Mouse (Mus musculus) midbrain, embryonic 11.5 days (tissue): Measurements from ENCODE around the gene Inpp4b. TPM values are rescaled to one million over a fixed set of nuclear protein-coding genes. Genes with fewer than 3 reads are reported as not detected.

Source experiments
- ATAC-seq: fragments of 200-750 bp; cut with Nextera tagmentation; 2 replicates; pipeline ENCODE4 v1.8.0; 2017; ENCODE audit warnings: moderate TSS enrichment, moderate library complexity; ENCODE audit not compliant: low FRiP score
- DNase-seq: peaks from one replicate; pipeline ENCODE4 v3.0.0; 2015; ENCODE audit warnings: low spot score; ENCODE audit errors: missing footprints
- H3K27ac ChIP-seq: fragments of 300-500 bp; sonication (generic); 2 replicates; pipeline ENCODE4 v1.5.1; 2014; ENCODE audit warnings: low read depth, low read length
- H3K27me3 ChIP-seq: fragments of 300-500 bp; sonication (generic); 2 replicates; pipeline ENCODE4 v1.6.1; 2014; ENCODE audit warnings: mild to moderate bottlenecking, low read length, moderate library complexity, mixed read lengths; ENCODE audit not compliant: control insufficient read depth, insufficient read depth
- H3K36me3 ChIP-seq: fragments of 300-500 bp; sonication (generic); 2 replicates; pipeline ENCODE4 v1.6.1; 2014; ENCODE audit warnings: mild to moderate bottlenecking, low read length, moderate library complexity, mixed read lengths; ENCODE audit not compliant: control insufficient read depth, insufficient read depth
- H3K4me1 ChIP-seq: fragments of 300-500 bp; sonication (generic); 2 replicates; pipeline ENCODE4 v1.6.1; 2014; ENCODE audit warnings: low read length; ENCODE audit not compliant: control insufficient read depth, insufficient read depth
- H3K4me2 ChIP-seq: fragments of 300-500 bp; sonication (generic); 2 replicates; pipeline ENCODE4 v1.6.1; 2014; ENCODE audit warnings: mild to moderate bottlenecking, moderate library complexity
- H3K4me3 ChIP-seq: fragments of 300-500 bp; sonication (generic); 2 replicates; pipeline ENCODE4 v1.5.1; 2014; ENCODE audit warnings: low read depth, low read length
- H3K9ac ChIP-seq: fragments of 300-500 bp; sonication (generic); 2 replicates; pipeline ENCODE4 v1.6.1; 2014; ENCODE audit warnings: low read length
- H3K9me3 ChIP-seq: fragments of 300-500 bp; sonication (generic); 2 replicates; pipeline ENCODE4 v1.6.1; 2016; ENCODE audit warnings: low read length; ENCODE audit not compliant: control insufficient read depth
- WGBS: fragments of 180-500 bp; shearing (Covaris S2); extraction: QIAGEN DNeasy Blood & Tissue Kit; methylation state at CpG from one replicate; pipeline ENCODE4 v1.1.7; 2014; 5-methylcytosine and 5-hydroxymethylcytosine counted together
- polyA plus RNA-seq: library from polyadenylated mRNA; unstranded; fragments of >200 nt; fragmentation: Nextera tagmentation; extraction: Ambion mirVana; gene quantifications from 2 replicates; pipeline ENCODE4 v1.2.1, GENCODE M21; 2014

Gene Inpp4b
- polyA plus RNA-seq, 1 experiment from 2014 or later, result 3.5 TPM

GRCm38 (mm10) chr8:81614135-81614534, 271.8 kb downstream of the Inpp4b start:
- no peaks in the 10 kb centered on the region for H3K27me3 ChIP-seq
- no peak overlapping the region for H3K4me3 ChIP-seq
- ATAC-seq (no peak), DNase-seq (no peak)
- 95% methylated on average over 1 of the region's 1 CpGs for WGBS
- H3K9ac ChIP-seq, result no peak overlapping the region
- H3K36me3 ChIP-seq, result no peaks in the 10 kb centered on the region
- no peaks in the 10 kb centered on the region for H3K4me1 ChIP-seq
- H3K9me3 ChIP-seq, result no peaks in the 10 kb centered on the region
- no peak overlapping the region for H3K4me2 ChIP-seq
- H3K27ac ChIP-seq, result no peak overlapping the region

DNA sequence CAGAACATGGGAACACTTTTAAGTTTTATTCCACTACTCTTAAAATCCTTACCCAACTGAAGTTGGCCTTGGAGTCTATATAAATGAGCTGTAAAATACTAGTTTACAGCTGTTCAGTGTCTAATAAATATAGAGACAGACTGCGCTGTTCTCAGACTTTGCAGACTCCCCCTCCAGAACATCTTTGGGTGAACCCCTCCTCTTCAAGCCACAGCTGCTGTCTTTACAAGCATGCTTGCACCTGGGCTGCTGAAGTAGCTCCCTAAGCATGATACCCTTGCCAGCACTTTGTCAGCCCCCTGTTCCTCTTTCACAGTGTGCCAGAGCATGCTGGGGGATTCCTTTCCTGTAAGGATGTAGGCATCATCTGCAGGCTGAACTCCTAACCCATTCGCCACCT, 272.2 kb downstream of the Inpp4b start:
- Histone ChIP-seq H3K4me3 (no peak overlapping the region), H3K36me3 (no peaks in the 10 kb centered on the region), H3K27ac (no peak overlapping the region), H3K27me3 (no peaks in the 10 kb centered on the region), H3K4me2 (no peak overlapping the region), H3K9ac (no peak overlapping the region), H3K9me3 (no peaks in the 10 kb centered on the region), H3K4me1 (no peaks in the 10 kb centered on the region)
- DNase-seq (no peak), ATAC-seq (no peak)
- 89% methylated on average over 2 of the region's 2 CpGs for WGBS

GRCm38 (mm10) chr8:81615552-81615951, 273.2 kb downstream of the Inpp4b start:
- Histone ChIP-seq H3K4me3 (no peak overlapping the region), H3K4me1 (no peaks in the 10 kb centered on the region), H3K4me2 (no peak overlapping the region), H3K27me3 (no peaks in the 10 kb centered on the region), H3K27ac (no peak overlapping the region), H3K9ac (no peak overlapping the region), H3K9me3 (no peaks in the 10 kb centered on the region), H3K36me3 (no peaks in the 10 kb centered on the region)
- 83% methylated on average over 1 of the region's 1 CpGs for WGBS
- ATAC-seq, result no peak
- DNase-seq, result no peak

DNA sequence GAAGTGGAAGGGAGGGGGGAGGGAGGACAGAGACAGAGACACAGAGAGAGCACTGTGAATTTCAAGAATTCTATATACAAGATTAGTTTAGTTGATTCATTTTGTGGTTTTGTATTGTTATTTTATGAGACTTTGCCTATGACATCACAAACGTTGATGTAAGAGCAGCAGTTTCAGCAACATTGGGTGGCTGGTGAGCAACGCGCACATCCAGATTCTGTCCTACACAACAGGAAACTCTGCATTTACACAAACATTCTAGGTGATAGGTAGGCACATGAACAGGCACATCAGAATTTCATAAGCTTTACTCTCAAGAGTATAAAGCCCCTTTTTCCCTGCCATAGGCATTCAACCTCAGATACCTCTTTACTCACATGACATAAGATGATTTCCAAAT, 276.6 kb downstream of the Inpp4b start:
- no peaks in the 10 kb centered on the region for H3K9me3 ChIP-seq
- no peaks in the 10 kb centered on the region for H3K36me3 ChIP-seq
- ATAC-seq, result no peak
- no peak overlapping the region for H3K27ac ChIP-seq
- H3K4me2 ChIP-seq, result no peak overlapping the region
- H3K4me3 ChIP-seq, result no peak overlapping the region
- no peak overlapping the region for H3K9ac ChIP-seq
- no peaks in the 10 kb centered on the region for H3K4me1 ChIP-seq
- H3K27me3 ChIP-seq, result no peaks in the 10 kb centered on the region
- WGBS, result 96% methylated on average over 3 of the region's 3 CpGs
- no peak for DNase-seq

DNA sequence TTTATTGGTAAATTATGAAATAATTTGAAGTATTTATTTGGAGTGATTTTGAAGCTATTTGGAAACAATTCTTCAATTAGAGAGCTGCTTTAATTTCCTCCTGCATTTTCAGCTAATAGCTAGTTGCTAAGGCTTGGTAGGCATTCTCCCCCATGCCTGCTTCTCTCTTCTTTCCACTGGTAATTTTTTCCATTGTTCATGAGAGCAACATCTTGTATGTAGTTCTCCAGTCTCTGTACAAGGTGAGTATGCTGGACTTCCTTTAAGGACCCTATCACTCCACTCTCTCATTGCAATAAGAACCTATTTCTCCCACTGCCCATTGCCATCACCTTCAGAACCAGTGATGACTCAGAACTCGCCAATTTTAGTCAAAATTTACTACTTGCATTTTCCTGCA, 292.7 kb downstream of the Inpp4b start:
- Histone ChIP-seq H3K27ac (no peak overlapping the region), H3K27me3 (no peaks in the 10 kb centered on the region), H3K4me2 (no peak overlapping the region), H3K4me1 (no peaks in the 10 kb centered on the region), H3K9ac (no peak overlapping the region), H3K9me3 (no peaks in the 10 kb centered on the region), H3K36me3 (no peaks in the 10 kb centered on the region), H3K4me3 (no peak overlapping the region)
- 84% methylated on average over 1 of the region's 1 CpGs for WGBS
- DNase-seq (no peak), ATAC-seq (no peak)

DNA sequence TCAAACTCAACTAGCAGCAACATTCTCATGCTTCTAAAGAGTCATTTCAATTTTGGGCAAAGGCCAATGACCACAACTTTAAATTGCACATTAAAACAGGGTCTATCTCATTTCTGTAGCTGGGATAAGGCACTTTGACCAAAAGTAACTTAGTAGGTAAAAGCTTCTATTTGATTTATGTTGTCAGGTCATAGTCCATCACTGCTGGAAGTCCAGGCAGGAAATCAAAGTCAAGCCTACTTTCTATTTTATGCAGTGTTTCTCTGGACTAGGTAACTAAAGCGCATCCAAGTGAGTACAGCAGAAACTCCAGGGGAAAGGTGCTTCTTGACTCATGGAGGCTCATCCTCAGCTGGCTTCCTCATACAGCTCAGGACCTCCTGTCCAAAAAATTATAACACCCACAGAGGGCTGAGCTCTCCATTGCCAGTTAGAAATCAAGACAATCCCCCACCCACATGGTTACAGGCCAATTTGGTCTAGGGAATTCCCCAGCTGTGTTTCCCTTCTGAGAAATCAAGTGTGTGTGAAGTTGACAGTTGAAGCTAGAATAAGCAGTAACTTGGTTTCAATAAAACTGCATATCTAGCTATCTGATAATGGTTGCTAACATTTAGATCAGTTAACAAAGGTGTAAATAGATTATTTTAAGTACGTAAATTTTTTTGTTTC, 293.7 kb downstream of the Inpp4b start:
- ATAC-seq (no peak), DNase-seq (no peak)
- Histone ChIP-seq H3K27ac (no peak overlapping the region), H3K4me1 (no peaks in the 10 kb centered on the region), H3K4me2 (no peak overlapping the region), H3K27me3 (no peaks in the 10 kb centered on the region), H3K36me3 (no peaks in the 10 kb centered on the region), H3K4me3 (no peak overlapping the region), H3K9me3 (no peaks in the 10 kb centered on the region), H3K9ac (no peak overlapping the region)
- WGBS, result 93% methylated on average over 2 of the region's 2 CpGs

- Histone ChIP-seq H3K36me3 (no peaks in the 10 kb centered on the region), H3K9me3 (no peaks in the 10 kb centered on the region), H3K27me3 (no peaks in the 10 kb centered on the region), H3K4me3 (no peak overlapping the region), H3K9ac (no peak overlapping the region), H3K27ac (no peak overlapping the region), H3K4me2 (no peak overlapping the region), H3K4me1 (no peaks in the 10 kb centered on the region)
- no peak for ATAC-seq
- 90% methylated on average over 3 of the region's 3 CpGs for WGBS
- no peak for DNase-seq
Observed at GRCm38 (mm10) chr8:81638478-81638877, 296.1 kb downstream of the Inpp4b start.

- no peak overlapping the region for H3K4me2 ChIP-seq
- WGBS, result 72% methylated on average over 4 of the region's 4 CpGs
- H3K4me3 ChIP-seq, result no peak overlapping the region
- no peaks in the 10 kb centered on the region for H3K36me3 ChIP-seq
- no peak for DNase-seq
- no peak overlapping the region for H3K27ac ChIP-seq
- H3K9me3 ChIP-seq, result no peaks in the 10 kb centered on the region
- ATAC-seq, result no peak
- no peaks in the 10 kb centered on the region for H3K4me1 ChIP-seq
- no peak overlapping the region for H3K9ac ChIP-seq
- no peaks in the 10 kb centered on the region for H3K27me3 ChIP-seq
Observed at GRCm38 (mm10) chr8:81639820-81640219, 297.5 kb downstream of the Inpp4b start.

GRCm38 (mm10) chr8:81643030-81643429, 300.7 kb downstream of the Inpp4b start:
- Histone ChIP-seq H3K27ac (no peak overlapping the region), H3K4me1 (no peaks in the 10 kb centered on the region), H3K4me3 (no peak overlapping the region), H3K36me3 (no peaks in the 10 kb centered on the region), H3K27me3 (no peaks in the 10 kb centered on the region), H3K4me2 (no peak overlapping the region), H3K9ac (no peak overlapping the region), H3K9me3 (no peaks in the 10 kb centered on the region)
- no peak for ATAC-seq
- no peak for DNase-seq
- WGBS, result 88% methylated on average over 4 of the region's 4 CpGs
